Mouse (Mus musculus) brain, embryonic 14.5 days (tissue): ENCODE measurements at regions not wholly inside any gene's neighbourhood (a gene's known extent, or its start where the extent isn't known, plus 50 kb on each side); places are given as distances from the start of the nearest gene placed in this dataset.

ENCODE experiments used
- DNase-seq: peaks from one replicate; pipeline ENCODE4 v3.0.0-alpha.2; 2011; ENCODE audit warnings: low read depth
- CTCF ChIP-seq: fragments of 200-500 bp; IDR thresholded peaks from 2 replicates; pipeline ENCODE4 v1.5.1; 2012; ENCODE audit warnings: inconsistent platforms, mild to moderate bottlenecking, moderate library complexity, borderline replicate concordance; ENCODE audit not compliant: insufficient read depth, insufficient read length; ENCODE audit errors: extremely low read depth
- POLR2A ChIP-seq: fragments of 200-500 bp; IDR thresholded peaks from 2 replicates; pipeline ENCODE4 v1.6.1; 2012; ENCODE audit warnings: mild to moderate bottlenecking, inconsistent platforms, borderline replicate concordance; ENCODE audit not compliant: poor library complexity, insufficient read depth, insufficient read length, severe bottlenecking; ENCODE audit errors: extremely low read depth

DNA sequence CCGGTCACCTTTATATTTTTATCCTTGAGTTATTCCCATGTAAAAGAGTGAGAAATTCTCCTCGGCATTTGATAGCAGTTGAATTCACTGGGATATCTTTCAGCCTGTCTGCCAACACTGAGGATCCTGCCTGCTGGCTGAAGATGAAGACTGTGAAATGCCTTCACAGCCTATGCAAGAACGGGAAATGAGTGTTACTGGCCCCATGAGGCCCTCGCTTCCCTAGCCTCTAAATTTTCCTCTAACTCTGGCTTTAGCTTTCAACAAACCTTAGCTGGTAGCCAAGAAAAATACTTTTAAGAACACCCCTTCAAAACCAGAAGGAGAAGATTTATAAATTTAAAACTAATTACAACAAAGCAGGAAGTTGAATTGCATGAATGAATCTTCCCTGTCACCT lies 285.8 kb downstream of the Pax1 start:
- DNase-seq, result no peak
- TF ChIP-seq POLR2A, result no peak
- TF ChIP-seq CTCF, result no peak

DNA sequence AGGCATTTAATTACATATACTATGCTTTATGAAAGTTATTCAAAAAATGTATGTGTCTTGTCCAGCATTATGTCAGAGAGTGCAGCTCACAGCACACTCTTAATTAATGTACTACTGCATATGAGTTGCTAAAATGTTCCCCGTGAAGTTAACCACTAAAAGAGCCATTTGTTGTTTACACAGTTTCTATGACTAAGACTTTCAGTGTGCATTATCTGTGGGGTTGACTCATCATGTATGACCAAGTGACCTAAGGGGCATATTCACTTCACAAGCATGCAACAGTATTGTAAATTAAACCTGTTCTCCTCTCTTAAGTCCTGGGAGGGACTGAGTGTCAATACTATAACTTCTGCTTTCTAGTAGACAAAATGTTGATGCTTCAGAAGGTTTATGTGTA lies 276.2 kb downstream of the Pax1 start:
- DNase-seq, result no peak
- no peak for TF ChIP-seq POLR2A
- no peak for TF ChIP-seq CTCF

DNA sequence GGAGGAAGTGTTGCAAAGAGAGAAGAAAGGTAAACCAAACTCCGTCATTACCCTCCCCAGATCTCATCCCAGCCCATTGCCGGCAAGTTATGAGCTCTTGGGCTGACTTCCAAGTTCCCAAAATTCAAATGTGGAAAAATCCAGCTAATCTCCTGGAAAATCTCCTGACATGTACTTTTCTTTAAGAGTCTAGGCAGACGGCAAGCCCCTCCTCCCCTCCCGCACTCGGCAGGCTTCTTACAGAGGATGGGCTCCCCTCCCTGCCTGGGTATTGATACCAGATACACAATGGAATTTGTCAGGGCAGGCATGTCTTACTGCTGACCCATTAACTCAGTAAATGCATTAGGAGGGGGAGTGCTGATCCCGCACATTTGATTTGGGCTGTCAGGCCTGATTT lies 271.0 kb downstream of the Pax1 start:
- TF ChIP-seq POLR2A (no peak), CTCF (no peak)
- peak; percentile 19 for DNase-seq

DNA sequence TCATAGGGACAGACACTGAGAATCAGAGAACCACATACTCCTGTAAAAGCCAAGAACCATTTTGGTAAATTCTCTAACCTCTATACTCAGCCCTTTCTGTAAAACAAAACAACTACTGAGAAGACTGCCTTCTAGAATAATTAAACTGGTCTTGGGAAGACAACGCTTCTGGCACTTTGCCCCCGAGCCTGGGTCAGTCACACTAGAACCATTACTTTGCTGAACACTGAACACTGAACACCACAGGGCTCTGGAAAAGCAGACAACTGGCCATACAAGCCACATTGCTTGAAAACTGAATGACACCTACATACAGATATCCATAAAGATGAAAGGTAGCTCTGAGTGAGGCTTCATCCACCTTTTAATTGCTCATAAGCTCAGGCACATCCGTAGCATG lies 268.0 kb downstream of the Pax1 start:
- TF ChIP-seq CTCF, result no peak
- no peak for TF ChIP-seq POLR2A
- no peak for DNase-seq

- TF ChIP-seq POLR2A (no peak), CTCF (no peak)
- no peak for DNase-seq
Measured at GRCm38 (mm10) chr2:147627096-147627495, 265.4 kb downstream of the Pax1 start.

- TF ChIP-seq POLR2A (no peak), CTCF (no peak)
- peak; percentile 8 for DNase-seq
Measured at GRCm38 (mm10) chr2:147623116-147623515, 261.4 kb downstream of the Pax1 start.

GRCm38 (mm10) chr2:147617849-147618248 lies 256.1 kb downstream of the Pax1 start:
- DNase-seq, result peak; percentile 57
- TF ChIP-seq POLR2A (no peak), CTCF (no peak)

DNA sequence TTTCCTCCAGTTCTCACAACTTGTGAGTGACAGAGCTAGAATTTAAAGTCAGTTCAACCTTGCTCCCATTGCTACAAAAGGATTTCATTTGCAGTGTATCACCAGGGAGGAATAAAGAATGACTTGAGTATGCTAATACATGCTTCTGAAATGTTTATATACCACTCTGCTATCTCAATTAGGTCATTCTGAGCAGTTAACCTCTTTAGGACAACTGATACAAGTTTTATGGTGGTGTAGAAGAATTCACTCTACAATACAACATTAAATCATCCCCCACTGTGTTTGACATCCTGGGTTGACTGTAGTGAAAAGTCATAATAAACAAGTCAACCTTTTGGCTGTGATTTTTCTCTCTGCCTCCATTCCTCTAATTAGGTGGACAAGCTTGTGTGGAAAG lies 248.6 kb downstream of the Pax1 start:
- DNase-seq, result no peak
- no peak for TF ChIP-seq CTCF
- no peak for TF ChIP-seq POLR2A

GRCm38 (mm10) chr2:147601639-147602038 lies 239.9 kb downstream of the Pax1 start:
- TF ChIP-seq CTCF, result no peak
- no peak for TF ChIP-seq POLR2A
- no peak for DNase-seq

- TF ChIP-seq CTCF (no peak), POLR2A (no peak)
- DNase-seq, result no peak
Measured at GRCm38 (mm10) chr2:147572413-147572812, 210.7 kb downstream of the Pax1 start.

DNA sequence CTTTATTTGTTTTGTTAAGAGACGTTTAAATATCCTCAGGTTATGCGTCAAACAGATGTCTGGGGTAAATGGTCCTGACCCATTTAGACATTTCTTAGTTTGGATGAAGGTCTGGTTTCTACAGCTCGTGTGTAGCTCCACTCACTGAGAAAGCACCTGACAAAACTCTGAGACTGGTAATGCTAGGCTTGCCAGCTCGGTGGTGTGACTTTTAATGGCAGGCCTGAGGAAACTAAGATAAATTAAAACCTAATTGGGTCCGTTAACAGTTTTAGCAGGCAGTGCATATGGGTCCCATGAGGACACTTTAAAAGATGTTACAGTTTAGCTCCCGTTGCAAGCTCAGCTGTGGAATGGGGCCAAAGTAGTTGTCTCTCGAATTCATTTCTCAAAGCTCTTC lies 199.5 kb downstream of the Pax1 start:
- DNase-seq, result no peak
- TF ChIP-seq CTCF, result no peak
- TF ChIP-seq POLR2A, result no peak

- TF ChIP-seq POLR2A (no peak), CTCF (no peak)
- DNase-seq, result no peak
Measured at GRCm38 (mm10) chr2:147560426-147561155, 198.9 kb downstream of the Pax1 start.

GRCm38 (mm10) chr2:147529161-147529560 lies 167.4 kb downstream of the Pax1 start:
- DNase-seq, result no peak
- TF ChIP-seq POLR2A (no peak), CTCF (no peak)

DNA sequence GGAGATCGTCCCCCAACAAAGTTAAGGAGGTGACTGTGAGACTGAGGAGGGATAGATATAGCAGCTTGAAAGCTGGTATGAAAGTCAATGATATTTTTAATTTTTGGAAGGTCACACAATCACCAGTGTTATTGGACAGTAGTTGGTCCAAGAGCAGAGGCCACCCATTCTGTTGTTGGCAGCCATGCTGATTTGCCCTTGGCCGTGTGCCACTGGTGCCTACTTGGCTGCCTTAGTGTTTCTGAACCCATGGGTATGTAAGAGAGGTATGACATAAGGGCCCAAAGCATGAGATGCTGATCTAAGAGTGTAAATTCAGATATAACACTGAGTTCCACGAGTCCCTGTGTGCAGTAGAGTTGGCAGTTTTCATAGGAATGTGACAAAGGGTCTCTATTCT lies 153.7 kb downstream of the Pax1 start:
- TF ChIP-seq CTCF (no peak), POLR2A (no peak)
- no peak for DNase-seq
